Mouse (Mus musculus) forelimb bud, embryonic 11.5 days (tissue): ENCODE data around the gene Gm13043.
"Not testable (repeated sequence)": the region's sequence is repeated elsewhere in the genome, so short reads cannot be mapped to it uniquely, and the experiment has no call there.

Source experiments
- DNase-seq: peaks from one replicate; pipeline ENCODE4 v3.0.0-alpha.2; 2012; ENCODE audit warnings: low read depth, low spot score

The Gm13043 gene

GRCm38 (mm10) chr4:143511043-143511442, at the start of gene Gm13043:
Gene Gm13043, plus strand, starts transcription at chr4:143511343.
- no peak for DNase-seq

GRCm38 (mm10) chr4:143535654-143536053, 24.5 kb downstream of the Gm13043 start, which contains the start of gene Gm13040:
Gene Gm13040, plus strand, starts transcription at chr4:143535954.
- DNase-seq = not testable (repeated sequence)

GRCm38 (mm10) chr4:143551400-143551799, 40.3 kb downstream of the Gm13043 start, which contains the start of the genes BC080695 and Gm13057:
Gene BC080695, plus strand, starts transcription at chr4:143551700.
Gene Gm13057, plus strand, starts transcription at chr4:143551709.
- not testable (repeated sequence) for DNase-seq
